Mouse (Mus musculus): ENCODE data around the gene Pold3.

DNA sequence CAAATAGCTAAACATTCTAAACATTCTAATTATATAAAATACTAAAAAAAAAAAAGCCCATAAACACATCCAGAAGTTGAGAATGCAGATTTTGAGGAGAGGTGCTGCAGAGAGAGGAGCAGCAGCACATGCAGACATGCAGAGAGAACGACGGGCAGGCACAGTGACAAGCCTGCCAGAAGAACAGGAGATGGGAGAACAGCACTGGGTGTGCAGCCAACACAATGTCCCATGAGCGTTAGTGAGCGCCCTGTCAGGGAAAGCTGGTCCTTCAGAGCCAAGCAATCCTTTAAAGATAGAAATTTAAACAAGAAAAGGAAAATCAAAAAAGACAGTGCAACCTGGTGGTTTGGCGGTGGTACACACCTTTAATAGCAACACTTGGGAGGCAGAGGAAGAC lies 34.5 kb downstream of the Pold3 start:
- TF ChIP-seq CTCF (IDR thresholded peaks at IDR 0.05; ENCODE audit: control insufficient read depth, insufficient read depth, insufficient read length) (no peak), CEBPB (IDR thresholded peaks at IDR 0.05; ENCODE audit: low read depth) (no peak), MYOG (IDR thresholded peaks at IDR 0.05; ENCODE audit: control insufficient read depth, extremely low read depth, insufficient read length) (no peak)

Data from C2C12 (cell line).